Mouse (Mus musculus): Measurements from ENCODE around the gene Gm14137. TPM values are rescaled to one million over a fixed set of nuclear protein-coding genes. Genes with fewer than 3 reads are reported as not detected.

Gene Gm14137
- 0.21 TPM in 1 of 2 replicates, not detected in the other for polyA plus RNA-seq (2011; ENCODE audit: insufficient read depth, insufficient read length, low read depth, missing spikeins)

DNA sequence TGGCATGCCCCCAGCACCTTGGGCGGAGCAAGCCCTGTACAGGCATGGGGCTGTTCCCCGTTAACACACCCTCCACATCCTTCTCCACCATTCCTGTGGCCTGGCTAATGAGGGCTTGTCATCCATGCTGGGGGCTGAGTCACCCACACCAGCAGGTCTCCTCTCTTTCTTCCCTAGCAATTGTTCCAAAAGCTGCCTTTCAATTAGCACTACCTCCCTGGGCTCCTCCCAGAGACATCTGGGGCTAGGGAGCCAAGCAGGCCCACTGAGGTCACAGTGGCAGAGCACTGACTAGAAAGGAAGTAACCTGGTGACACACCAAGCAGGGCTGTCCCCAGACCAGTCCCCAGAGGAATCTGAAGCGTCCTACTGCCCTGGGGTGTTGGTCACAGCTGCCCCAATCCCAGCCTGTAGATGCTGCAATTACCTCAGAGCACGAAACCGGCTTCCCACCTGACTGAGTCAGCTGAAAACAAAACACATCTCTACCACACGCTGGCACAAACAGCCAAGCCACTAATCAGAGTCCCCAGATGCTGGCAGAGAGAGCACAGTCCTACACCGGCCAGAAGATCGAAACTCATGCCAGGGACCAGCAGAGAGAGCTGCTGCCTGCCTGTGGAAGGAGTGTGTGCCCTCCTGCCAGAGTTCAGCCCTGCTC is at the start of gene Gm14137:
Gene Gm14137 (plus strand): TSS at position 519 of the 661 bp plus-strand sequence.
- H3K36me3 ChIP-seq (ENCODE audit: control insufficient read depth, insufficient read depth, low read length, poor library complexity, severe bottlenecking), result no peaks in the 10 kb centered on the region
- H3K27ac ChIP-seq (ENCODE audit: insufficient read depth, low read length), result no peak within 1 kb of the TSS
- no peak within 1 kb of the TSS for H3K4me3 ChIP-seq (ENCODE audit: low read depth, low read length)
- no peaks in the 10 kb centered on the region for H3K9me3 ChIP-seq (replicated peaks; ENCODE audit: control insufficient read depth, insufficient read depth, low read length, poor library complexity, severe bottlenecking)
- no peak within 1 kb of the TSS for H3K9ac ChIP-seq (ENCODE audit: low read depth, poor library complexity, severe bottlenecking)
- no peaks in the 10 kb centered on the region for H3K27me3 ChIP-seq (ENCODE audit: control insufficient read depth, insufficient read depth, low read length, poor library complexity, severe bottlenecking)
- TF ChIP-seq EP300 (IDR thresholded peaks at IDR 0.05; ENCODE audit: insufficient read depth, low read depth, low read length), result no peak
- TF ChIP-seq CTCF (IDR thresholded peaks at IDR 0.05; ENCODE audit: low read depth, low read length), result no peak
- TF ChIP-seq POLR2A (IDR thresholded peaks at IDR 0.05; ENCODE audit: insufficient read depth, low read length), result no peak
- no peaks in the 10 kb centered on the region for H3K4me1 ChIP-seq (ENCODE audit: control insufficient read depth, insufficient read depth, low read length)

DNA sequence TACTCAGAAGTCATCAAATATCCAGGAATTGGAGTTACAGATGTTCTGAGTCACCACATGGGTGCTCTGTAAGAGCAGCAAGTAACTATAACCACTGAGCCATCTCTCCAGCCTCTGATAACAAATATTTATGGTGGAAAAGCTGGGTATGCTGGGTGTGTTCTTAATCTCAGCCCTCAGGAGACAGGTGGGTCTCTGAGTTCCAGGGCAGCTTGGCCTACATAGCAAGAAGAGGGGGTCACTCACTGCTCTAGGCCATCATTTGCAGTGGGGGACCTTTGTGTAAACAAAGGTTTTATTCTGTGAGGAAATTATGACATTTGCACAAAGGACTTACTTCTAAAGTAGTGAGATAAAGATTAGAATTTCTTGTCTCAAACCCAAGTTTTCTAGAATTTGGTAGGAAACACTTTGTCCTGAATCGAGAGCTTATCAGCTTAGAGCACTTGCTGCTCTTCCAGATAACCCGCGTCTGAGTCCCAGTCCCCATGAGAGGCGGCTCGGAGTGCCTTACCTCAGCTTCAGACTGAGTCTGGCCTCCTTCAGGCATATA is 37.9 kb upstream of the Gm14137 start:
- TF ChIP-seq CTCF (IDR thresholded peaks at IDR 0.05; ENCODE audit: low read depth, low read length) (no peak), POLR2A (IDR thresholded peaks at IDR 0.05; ENCODE audit: insufficient read depth, low read length) (no peak), EP300 (IDR thresholded peaks at IDR 0.05; ENCODE audit: insufficient read depth, low read depth, low read length) (no peak)
- Histone ChIP-seq H3K9me3 (replicated peaks; ENCODE audit: control insufficient read depth, insufficient read depth, low read length, poor library complexity, severe bottlenecking) (no peaks in the 10 kb centered on the region), H3K36me3 (ENCODE audit: control insufficient read depth, insufficient read depth, low read length, poor library complexity, severe bottlenecking) (peaks cover 63% of the 10 kb centered on the region), H3K27me3 (ENCODE audit: control insufficient read depth, insufficient read depth, low read length, poor library complexity, severe bottlenecking) (no peaks in the 10 kb centered on the region), H3K4me1 (ENCODE audit: control insufficient read depth, insufficient read depth, low read length) (no peaks in the 10 kb centered on the region), H3K9ac (ENCODE audit: low read depth, poor library complexity, severe bottlenecking) (no peak overlapping the region), H3K27ac (ENCODE audit: insufficient read depth, low read length) (no peak overlapping the region), H3K4me3 (ENCODE audit: low read depth, low read length) (no peak overlapping the region)

DNA sequence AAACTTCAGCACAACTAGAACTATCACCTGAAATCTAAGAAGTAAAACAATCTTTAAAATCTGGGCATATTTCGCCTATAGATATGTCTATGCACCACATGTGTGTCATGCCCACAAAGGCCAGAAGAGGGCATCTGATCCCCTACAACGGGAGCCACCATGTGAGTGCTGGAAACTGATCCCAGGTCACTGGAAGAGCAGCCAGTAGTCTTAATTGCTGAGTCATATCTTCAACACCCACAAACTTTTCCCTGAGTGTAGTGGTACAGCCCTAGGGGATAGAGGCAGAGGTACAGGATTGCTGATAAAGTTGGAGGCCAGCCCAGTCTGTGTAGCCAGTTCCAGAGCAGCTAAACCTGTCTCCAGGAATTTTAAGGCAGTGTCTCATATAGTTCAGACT is 29.1 kb upstream of the Gm14137 start:
- no peaks in the 10 kb centered on the region for H3K9me3 ChIP-seq (replicated peaks; ENCODE audit: control insufficient read depth, insufficient read depth, low read length, poor library complexity, severe bottlenecking)
- 0 out of 2 replicates have a peak, but pooled peaks have one; percentile 18 for TF ChIP-seq EP300 (IDR thresholded peaks at IDR 0.05; ENCODE audit: insufficient read depth, low read depth, low read length)
- TF ChIP-seq CTCF (IDR thresholded peaks at IDR 0.05; ENCODE audit: low read depth, low read length), result peak; percentile 57
- TF ChIP-seq POLR2A (IDR thresholded peaks at IDR 0.05; ENCODE audit: insufficient read depth, low read length), result no peak
- no peak overlapping the region for H3K4me3 ChIP-seq (ENCODE audit: low read depth, low read length)
- H3K36me3 ChIP-seq (ENCODE audit: control insufficient read depth, insufficient read depth, low read length, poor library complexity, severe bottlenecking), result peaks cover 12% of the 10 kb centered on the region
- H3K4me1 ChIP-seq (ENCODE audit: control insufficient read depth, insufficient read depth, low read length), result no peaks in the 10 kb centered on the region
- peak overlapping the region; percentile 29; the same call in 1 of the 2 replicates for H3K27ac ChIP-seq (ENCODE audit: insufficient read depth, low read length)
- no peak overlapping the region for H3K9ac ChIP-seq (ENCODE audit: low read depth, poor library complexity, severe bottlenecking)
- H3K27me3 ChIP-seq (ENCODE audit: control insufficient read depth, insufficient read depth, low read length, poor library complexity, severe bottlenecking), result no peaks in the 10 kb centered on the region

DNA sequence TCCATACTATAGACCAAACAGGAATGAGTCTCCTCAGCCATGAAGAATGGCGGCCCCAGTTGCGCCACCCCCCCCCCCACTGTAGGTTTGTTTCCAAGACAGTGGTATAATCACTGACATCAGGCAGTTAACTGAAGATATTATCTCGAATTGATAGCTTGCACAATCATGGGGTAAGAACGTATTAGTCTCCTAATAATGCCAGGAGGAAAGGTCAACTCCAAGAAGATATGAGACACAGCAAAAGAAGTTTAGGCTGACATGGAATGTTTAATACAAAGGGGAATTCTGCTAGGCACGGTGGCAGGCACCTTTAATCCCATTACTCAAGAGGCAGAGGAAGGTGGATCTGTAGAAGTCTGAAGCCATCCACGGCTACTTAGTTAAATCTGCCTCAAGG is 27.9 kb upstream of the Gm14137 start:
- TF ChIP-seq CTCF (IDR thresholded peaks at IDR 0.05; ENCODE audit: low read depth, low read length), result no peak
- TF ChIP-seq POLR2A (IDR thresholded peaks at IDR 0.05; ENCODE audit: insufficient read depth, low read length), result no peak
- no peak for TF ChIP-seq EP300 (IDR thresholded peaks at IDR 0.05; ENCODE audit: insufficient read depth, low read depth, low read length)
- no peak overlapping the region for H3K4me3 ChIP-seq (ENCODE audit: low read depth, low read length)
- no peak overlapping the region for H3K9ac ChIP-seq (ENCODE audit: low read depth, poor library complexity, severe bottlenecking)
- H3K9me3 ChIP-seq (replicated peaks; ENCODE audit: control insufficient read depth, insufficient read depth, low read length, poor library complexity, severe bottlenecking), result no peaks in the 10 kb centered on the region
- H3K27ac ChIP-seq (ENCODE audit: insufficient read depth, low read length), result no peak overlapping the region
- peaks cover 10% of the 10 kb centered on the region for H3K36me3 ChIP-seq (ENCODE audit: control insufficient read depth, insufficient read depth, low read length, poor library complexity, severe bottlenecking)
- no peaks in the 10 kb centered on the region for H3K27me3 ChIP-seq (ENCODE audit: control insufficient read depth, insufficient read depth, low read length, poor library complexity, severe bottlenecking)
- no peaks in the 10 kb centered on the region for H3K4me1 ChIP-seq (ENCODE audit: control insufficient read depth, insufficient read depth, low read length)

DNA sequence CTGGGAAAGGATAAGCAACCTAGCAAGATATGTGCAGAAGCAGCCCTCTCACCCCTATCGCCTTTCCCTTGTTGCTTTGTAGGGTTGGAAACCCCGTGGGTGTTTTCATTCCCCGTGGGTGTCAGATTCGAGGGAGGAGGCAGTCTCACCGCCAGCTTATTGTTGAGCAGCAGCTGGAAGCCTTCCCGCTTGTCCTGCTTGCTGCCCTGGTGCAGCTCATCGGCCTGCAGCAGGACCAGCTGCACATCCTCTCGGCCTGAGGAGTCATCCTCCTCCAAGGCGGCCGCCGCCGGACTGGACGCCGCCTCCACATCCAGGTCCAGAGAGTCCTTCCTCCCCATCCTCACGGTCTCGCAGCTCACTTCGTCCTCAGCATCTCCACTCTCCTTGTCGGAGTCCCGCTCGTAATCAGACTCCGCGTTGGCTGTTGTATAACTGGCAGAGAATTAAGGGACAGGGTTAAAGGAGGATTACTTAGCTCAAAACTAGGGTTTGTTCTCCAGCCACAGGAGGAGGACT is 27.1 kb upstream of the Gm14137 start:
- Histone ChIP-seq H3K4me1 (ENCODE audit: control insufficient read depth, insufficient read depth, low read length) (no peaks in the 10 kb centered on the region), H3K4me3 (ENCODE audit: low read depth, low read length) (no peak overlapping the region), H3K9me3 (replicated peaks; ENCODE audit: control insufficient read depth, insufficient read depth, low read length, poor library complexity, severe bottlenecking) (no peaks in the 10 kb centered on the region), H3K9ac (ENCODE audit: low read depth, poor library complexity, severe bottlenecking) (no peak overlapping the region), H3K36me3 (ENCODE audit: control insufficient read depth, insufficient read depth, low read length, poor library complexity, severe bottlenecking) (peaks cover 10% of the 10 kb centered on the region), H3K27me3 (ENCODE audit: control insufficient read depth, insufficient read depth, low read length, poor library complexity, severe bottlenecking) (no peaks in the 10 kb centered on the region), H3K27ac (ENCODE audit: insufficient read depth, low read length) (no peak overlapping the region)
- TF ChIP-seq EP300 (IDR thresholded peaks at IDR 0.05; ENCODE audit: insufficient read depth, low read depth, low read length) (no peak), POLR2A (IDR thresholded peaks at IDR 0.05; ENCODE audit: insufficient read depth, low read length) (no peak), CTCF (IDR thresholded peaks at IDR 0.05; ENCODE audit: low read depth, low read length) (no peak)

DNA sequence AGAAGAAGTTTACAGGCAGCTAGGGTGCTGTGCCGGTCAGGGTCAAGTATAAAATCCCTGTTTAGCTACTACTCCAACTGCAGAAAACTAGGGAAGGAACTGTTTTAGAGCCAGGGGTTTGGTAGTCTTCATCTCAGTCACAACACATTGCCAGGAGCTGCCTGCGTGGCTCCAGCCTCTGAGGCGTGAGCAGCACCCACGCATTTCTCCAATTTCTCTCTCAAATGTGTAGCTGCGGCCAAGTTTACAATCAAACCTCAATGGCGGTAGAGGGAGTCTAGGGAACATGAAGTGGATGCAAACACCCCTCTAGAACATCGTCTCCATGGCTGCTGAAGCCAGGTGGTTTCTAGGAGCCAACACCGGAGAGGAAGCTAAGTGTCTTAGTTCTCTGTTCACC is 26.5 kb upstream of the Gm14137 start:
- Histone ChIP-seq H3K4me3 (ENCODE audit: low read depth, low read length) (no peak overlapping the region), H3K36me3 (ENCODE audit: control insufficient read depth, insufficient read depth, low read length, poor library complexity, severe bottlenecking) (peaks cover 8% of the 10 kb centered on the region), H3K9ac (ENCODE audit: low read depth, poor library complexity, severe bottlenecking) (no peak overlapping the region), H3K4me1 (ENCODE audit: control insufficient read depth, insufficient read depth, low read length) (no peaks in the 10 kb centered on the region), H3K9me3 (replicated peaks; ENCODE audit: control insufficient read depth, insufficient read depth, low read length, poor library complexity, severe bottlenecking) (no peaks in the 10 kb centered on the region), H3K27me3 (ENCODE audit: control insufficient read depth, insufficient read depth, low read length, poor library complexity, severe bottlenecking) (no peaks in the 10 kb centered on the region), H3K27ac (ENCODE audit: insufficient read depth, low read length) (no peak overlapping the region)
- TF ChIP-seq EP300 (IDR thresholded peaks at IDR 0.05; ENCODE audit: insufficient read depth, low read depth, low read length) (no peak), POLR2A (IDR thresholded peaks at IDR 0.05; ENCODE audit: insufficient read depth, low read length) (no peak), CTCF (IDR thresholded peaks at IDR 0.05; ENCODE audit: low read depth, low read length) (no peak)
